8 mouse cellular contexts compared by ENCODE assay signal in genomic region chr2:180588736-180589122, GRCm38 (mm10). TPM values are rescaled to one million over a fixed set of nuclear protein-coding genes. Genes with fewer than 3 reads are reported as not detected.
DNase-seq lines count a peak whose midpoint lies in the region; ATAC-seq and TF ChIP-seq lines count a peak whose summit lies in the region.

No protein-coding gene starts in this region.

- DNase-seq in heart, adult 9 months (ENCODE audit: low spot score in 2 of 2), result no peak
- no peak for DNase-seq in G1E (ENCODE audit: low spot score)
- DNase-seq in spleen, postnatal 4 days (ENCODE audit: low spot score in 2 of 2), result no peak
- DNase-seq in layer of hippocampus, adult 18-20 months (ENCODE audit: low spot score in 2 of 2), result no peak
- DNase-seq in right cerebral cortex, adult 2 months (ENCODE audit: low spot score in 2 of 2), result no peak

- TF ChIP-seq CTCF in G1E (IDR thresholded peaks at IDR 0.05; ENCODE audit: low read depth, low read length), result no peak

- H3K36me3 ChIP-seq in heart, embryonic 12.5 days, result peaks cover 55% of the 10 kb centered on the region
- H3K36me3 ChIP-seq in G1E (replicated peaks), result peaks cover 77% of the 10 kb centered on the region

- H3K9ac ChIP-seq in heart, embryonic 12.5 days, result peak overlapping the region; percentile 96

- H3K4me3 ChIP-seq in heart, embryonic 12.5 days, result peak overlapping the region; percentile 96
- H3K4me3 ChIP-seq in G1E (ENCODE audit: low read depth, low read length), result peak overlapping the region; percentile 100

- no peak for ATAC-seq in heart, embryonic 12.5 days (ENCODE audit: insufficient number of reproducible peaks, low FRiP score)
- ATAC-seq in G1E (ENCODE audit: extremely low read depth, insufficient number of reproducible peaks, low FRiP score, poor library complexity, severe bottlenecking), result no peak
- ATAC-seq in granulocyte monocyte progenitor cell, adult 5-6 weeks (replicated peaks; ENCODE audit: poor library complexity, severe bottlenecking), result peak; percentile 15
- ATAC-seq in megakaryocyte-erythroid progenitor cell, adult 5-6 weeks (replicated peaks; ENCODE audit: low FRiP score, low TSS enrichment, poor library complexity, severe bottlenecking), result peak; percentile 34

- peaks cover 11% of the 10 kb centered on the region for H3K4me1 ChIP-seq in heart, embryonic 12.5 days (replicated peaks)
- peaks cover 50% of the 10 kb centered on the region for H3K4me1 ChIP-seq in G1E (ENCODE audit: insufficient read depth, low read depth, low read length)

- peak overlapping the region; percentile 95 for H3K27ac ChIP-seq in heart, embryonic 12.5 days (ENCODE audit: poor library complexity, severe bottlenecking)

- no peaks in the 10 kb centered on the region for H3K9me3 ChIP-seq in heart, embryonic 12.5 days (replicated peaks)
- no peaks in the 10 kb centered on the region for H3K9me3 ChIP-seq in G1E (replicated peaks)

- H3K4me2 ChIP-seq in heart, embryonic 12.5 days, result peak overlapping the region; percentile 88

- H3K27me3 ChIP-seq in heart, embryonic 12.5 days (replicated peaks), result no peaks in the 10 kb centered on the region
- no peaks in the 10 kb centered on the region for H3K27me3 ChIP-seq in G1E (ENCODE audit: insufficient read depth, low read length)

- 43% methylated on average over 6 of the region's 6 CpGs for WGBS in heart, embryonic 12.5 days

RNA-seq across cellular contexts. Expression of gene Ogfr, which starts 0.3 kb away (rescaled TPM):
- polyA plus RNA-seq in heart, embryonic 12.5 days (2016; fragmentation: Nextera tagmentation; extraction: Ambion mirVana), result 58.0 and 62.1 TPM in 2 replicates
- 26.3 and 27.0 TPM in 2 replicates for total RNA-seq in G1E (2014; fragmentation: Nextera tagmentation)
- 39.5 and 45.2 TPM in 2 replicates for total RNA-seq in G1E (2017)
- 98.0 and 127 TPM in 2 replicates for polyA plus RNA-seq in G1E (2012)
- 32.5 and 34.2 TPM in 2 replicates for total RNA-seq in granulocyte monocyte progenitor cell, adult 5-6 weeks (2014; fragmentation: Nextera tagmentation)
- total RNA-seq in granulocyte monocyte progenitor cell, adult 5-6 weeks (2017), result 40.3 and 42.0 TPM in 2 replicates
- 24.8 and 37.6 TPM in 2 replicates for total RNA-seq in megakaryocyte-erythroid progenitor cell, adult 5-6 weeks (2014; fragmentation: Nextera tagmentation)
- 32.0 and 42.5 TPM in 2 replicates for total RNA-seq in megakaryocyte-erythroid progenitor cell, adult 5-6 weeks (2017)
- 10 to 100 TPM; 35.5 to 37.1 TPM for total RNA-seq in layer of hippocampus, adult 18-20 months (2021)

RNA-seq across cellular contexts. Expression of gene Mrgbp, which starts 7.6 kb away (rescaled TPM):
- 25.1 and 25.3 TPM in 2 replicates for polyA plus RNA-seq in heart, embryonic 12.5 days (2016; fragmentation: Nextera tagmentation; extraction: Ambion mirVana)
- total RNA-seq in G1E (2014; fragmentation: Nextera tagmentation), result 18.4 and 18.6 TPM in 2 replicates
- total RNA-seq in G1E (2017), result 35.5 and 38.3 TPM in 2 replicates
- polyA plus RNA-seq in G1E (2012), result 16.9 and 19.5 TPM in 2 replicates
- total RNA-seq in granulocyte monocyte progenitor cell, adult 5-6 weeks (2014; fragmentation: Nextera tagmentation), result 38.2 and 39.9 TPM in 2 replicates
- 27.1 and 28.9 TPM in 2 replicates for total RNA-seq in granulocyte monocyte progenitor cell, adult 5-6 weeks (2017)
- 32.0 and 43.3 TPM in 2 replicates for total RNA-seq in megakaryocyte-erythroid progenitor cell, adult 5-6 weeks (2014; fragmentation: Nextera tagmentation)
- 37.5 and 39.7 TPM in 2 replicates for total RNA-seq in megakaryocyte-erythroid progenitor cell, adult 5-6 weeks (2017)
- 10 to 100 TPM; 19.5 to 20.1 TPM for total RNA-seq in layer of hippocampus, adult 18-20 months (2021)

RNA-seq across cellular contexts. Expression of gene Col9a3, which starts 8.9 kb away (rescaled TPM):
- 34.0 and 36.8 TPM in 2 replicates for polyA plus RNA-seq in heart, embryonic 12.5 days (2016; fragmentation: Nextera tagmentation; extraction: Ambion mirVana)
- total RNA-seq in G1E (2014; fragmentation: Nextera tagmentation) (0.75 TPM in 1 of 2 replicates, not detected in the other), G1E (2017) (0.41 and 0.44 TPM in 2 replicates)
- polyA plus RNA-seq in G1E (2012), result 0.15 and 0.20 TPM in 2 replicates
- 0.41 TPM in 1 of 2 replicates, not detected in the other for total RNA-seq in granulocyte monocyte progenitor cell, adult 5-6 weeks (2014; fragmentation: Nextera tagmentation)
- total RNA-seq in granulocyte monocyte progenitor cell, adult 5-6 weeks (2017), result 0.26 and 0.57 TPM in 2 replicates
- 1.5 and 1.7 TPM in 2 replicates for total RNA-seq in megakaryocyte-erythroid progenitor cell, adult 5-6 weeks (2014; fragmentation: Nextera tagmentation)
- total RNA-seq in megakaryocyte-erythroid progenitor cell, adult 5-6 weeks (2017), result 2.1 TPM in 1 of 2 replicates, not detected in the other
- 1 to 10 TPM; 5.8 to 6.7 TPM for total RNA-seq in layer of hippocampus, adult 18-20 months (2021)

RNA-seq across cellular contexts. Expression of gene Tcfl5, which starts 53.8 kb away (rescaled TPM):
- 0.13 TPM in 1 of 2 replicates, not detected in the other for polyA plus RNA-seq in heart, embryonic 12.5 days (2016; fragmentation: Nextera tagmentation; extraction: Ambion mirVana)
- total RNA-seq in G1E (2014; fragmentation: Nextera tagmentation), result not detected in 2 replicates
- total RNA-seq in G1E (2017), result 0.05 TPM in 1 of 2 replicates, not detected in the other
- not detected in 2 replicates for polyA plus RNA-seq in G1E (2012)
- total RNA-seq in granulocyte monocyte progenitor cell, adult 5-6 weeks (2014; fragmentation: Nextera tagmentation), result not detected in 2 replicates
- total RNA-seq in granulocyte monocyte progenitor cell, adult 5-6 weeks (2017), result not detected in 2 replicates
- not detected in 2 replicates for total RNA-seq in megakaryocyte-erythroid progenitor cell, adult 5-6 weeks (2014; fragmentation: Nextera tagmentation)
- 0.15 TPM in 1 of 2 replicates, not detected in the other for total RNA-seq in megakaryocyte-erythroid progenitor cell, adult 5-6 weeks (2017)
- total RNA-seq in layer of hippocampus, adult 18-20 months (2021), result under 1 TPM; 0.18 to 0.25 TPM

Comparison
In these comparisons a context has a peak if more than half of its experiments do, and no peak if none do; other contexts are left out.
1. ATAC-seq: peak in granulocyte monocyte progenitor cell, adult 5-6 weeks (single experiment) and megakaryocyte-erythroid progenitor cell, adult 5-6 weeks (single experiment); none in heart, embryonic 12.5 days (single experiment) and G1E (single experiment).